Mouse (Mus musculus) left cerebral cortex, postnatal 4 days (tissue): ENCODE measurements around the gene Cd33. TPM values are rescaled to one million over a fixed set of nuclear protein-coding genes. Genes with fewer than 3 reads are reported as not detected.

Experiments used
- DNase-seq: peaks from one replicate; pipeline ENCODE4 v3.0.0-alpha.2; 2022
- intact Hi-C: fragments of 180-260 bp; cut with DNase I; formaldehyde crosslinking; loops from one replicate; pipeline ENCODE4 v1.15.1; 2025
- total RNA-seq, 2 experiments: library from RNA; stranded (reverse); gene quantifications; 2 replicates each; pipeline ENCODE4 v1.2.3; 2021

Cd33 gene
- total RNA-seq, 2 experiments from 2014 or later, result 2.3 to 2.5 TPM

- peak; percentile 48 for DNase-seq
These were observed 25.9 kb downstream of the Cd33 start for GRCm38 (mm10) chr7:43518341-43518740.

DNA sequence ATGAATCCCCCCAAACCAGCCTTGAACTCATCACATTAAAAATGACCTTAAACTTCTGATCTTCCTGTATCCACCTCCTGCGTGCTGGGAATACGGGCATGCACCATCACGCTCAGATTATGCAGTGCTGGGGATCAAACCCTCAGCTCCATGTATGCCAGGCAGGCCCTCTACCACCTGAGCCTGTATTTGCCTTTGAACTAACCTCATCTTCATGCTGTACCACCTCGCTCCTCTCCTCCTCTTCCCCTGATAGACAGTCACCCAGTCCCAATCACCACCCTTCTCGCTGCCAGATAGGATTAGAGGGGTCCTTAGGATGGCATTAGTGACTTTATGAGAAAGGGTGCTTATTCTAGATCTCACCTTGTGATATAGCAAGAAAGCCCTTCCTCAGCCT lies 29.2 kb downstream of the Cd33 start:
- DNase-seq, result no peak
- intact Hi-C loops, result no loop called here

More at GRCm38 (mm10) chr7:43518341-43518740, 25.9 kb downstream of the Cd33 start:
- intact Hi-C loops, result no loop called here

- no peak for DNase-seq
- intact Hi-C loops, result no loop called here
These were observed 31.7 kb downstream of the Cd33 start for GRCm38 (mm10) chr7:43512519-43512918.

DNA sequence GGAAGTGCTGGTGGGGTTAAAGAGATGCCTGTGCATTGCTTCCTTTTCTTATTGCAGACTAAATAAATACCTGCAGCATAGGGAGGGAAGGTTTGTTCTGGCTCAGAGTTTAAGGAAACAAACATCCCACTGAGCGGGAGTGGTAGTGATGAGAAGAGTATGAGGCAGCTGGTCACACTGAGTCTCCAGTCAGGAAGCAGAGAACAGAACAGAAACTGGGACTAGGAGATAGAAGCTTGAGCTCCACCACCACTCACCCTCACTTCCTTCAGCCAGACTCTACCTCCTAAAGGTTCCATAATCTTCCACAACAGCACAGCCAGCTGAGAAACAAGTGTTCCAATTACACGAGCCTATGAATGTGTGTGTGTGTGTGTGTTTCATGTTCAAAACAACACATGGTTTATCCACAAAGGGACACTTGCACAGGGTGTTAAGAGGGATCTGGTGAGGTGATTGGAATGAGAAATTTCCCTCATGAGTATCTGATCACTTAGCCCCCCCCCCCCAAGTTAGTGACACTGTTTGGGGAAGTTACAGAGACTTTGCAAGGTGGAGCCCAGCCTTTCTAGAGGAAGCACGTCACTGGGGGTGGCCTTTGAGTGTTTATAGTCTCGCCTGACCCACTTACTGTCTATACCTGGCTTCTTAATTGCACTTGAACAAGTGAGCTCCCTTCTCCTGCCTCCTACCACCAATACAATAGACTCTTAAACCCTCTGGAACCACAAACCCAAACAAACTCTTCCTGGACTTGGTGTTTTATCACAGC lies 32.3 kb downstream of the Cd33 start:
- no peak for DNase-seq
- intact Hi-C loops, result no loop called here

DNA sequence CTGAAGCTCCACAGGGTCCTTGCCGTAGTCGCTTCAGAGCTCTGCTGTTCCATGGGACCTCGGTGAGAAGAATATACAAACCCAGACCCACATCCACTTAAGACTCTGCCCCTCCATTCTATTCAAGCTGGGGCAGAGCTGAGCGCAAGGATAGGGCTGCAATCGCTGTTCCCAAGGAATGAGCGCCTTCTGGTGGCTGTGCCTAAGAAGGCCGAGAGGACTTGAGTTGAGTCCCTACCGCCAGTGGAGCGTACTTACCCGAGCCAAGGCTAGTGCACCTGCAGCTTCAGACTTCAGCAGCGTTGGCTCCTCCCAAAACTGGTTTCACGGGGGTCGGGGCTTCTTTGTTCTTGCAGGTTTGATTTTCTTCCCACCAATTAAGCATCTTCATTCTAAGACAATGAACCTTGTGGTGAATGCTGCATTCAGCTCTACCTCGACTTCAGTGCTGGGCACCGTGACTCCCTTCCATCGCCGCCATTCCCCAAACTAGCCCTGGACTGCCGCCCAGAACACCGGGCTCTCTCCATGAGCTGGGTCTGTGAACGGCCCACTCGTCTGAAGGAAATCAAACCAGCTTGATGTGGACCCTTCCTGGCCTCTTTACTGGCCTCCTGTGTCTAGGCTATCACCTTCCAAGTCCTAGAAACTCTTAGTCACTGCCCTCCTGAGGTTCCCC lies 48.7 kb downstream of the Cd33 start:
- intact Hi-C loops, result no loop called here
- DNase-seq, result peak; percentile 78

DNA sequence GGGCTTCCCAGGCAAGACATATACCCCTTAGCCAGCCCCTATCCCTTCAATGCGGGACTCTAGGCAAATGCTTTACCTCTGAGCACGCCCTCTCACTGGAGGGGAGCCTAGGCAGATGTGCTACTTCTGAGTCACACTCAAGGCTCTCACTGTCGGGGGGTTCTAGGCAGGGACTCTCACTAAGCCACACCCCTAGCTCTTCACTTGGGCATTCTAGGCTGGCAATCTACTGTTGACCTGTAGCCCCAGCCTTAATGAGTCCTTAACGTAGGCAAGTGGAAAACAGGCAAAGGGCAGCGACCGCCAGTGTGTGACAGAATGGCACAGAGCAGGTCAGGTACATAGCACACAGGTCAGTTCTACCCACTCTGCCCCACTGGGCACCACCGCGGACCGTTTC lies 53.4 kb downstream of the Cd33 start:
- DNase-seq, result no peak
- intact Hi-C loops, result no loop called here

DNA sequence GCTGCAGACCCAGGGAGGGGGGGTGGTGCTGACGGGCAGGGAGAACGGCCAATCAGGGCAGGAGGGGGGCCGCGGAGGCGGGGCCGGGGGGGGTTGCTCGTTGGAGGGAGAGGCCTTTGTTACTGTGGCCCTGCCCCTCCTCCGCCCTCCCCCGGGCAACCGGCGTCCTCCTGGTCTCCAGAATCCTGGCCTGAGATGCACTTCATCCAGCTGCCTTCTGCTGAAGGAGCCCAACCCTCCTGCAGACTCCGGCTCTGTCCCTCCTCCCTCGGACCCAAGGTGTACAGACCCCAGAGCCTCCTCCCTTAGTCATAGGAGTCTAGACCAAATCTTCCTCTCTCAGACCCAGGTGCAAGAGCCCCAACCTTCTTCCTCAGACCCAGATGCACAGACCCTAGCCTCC lies 54.0 kb downstream of the Cd33 start:
- peak; percentile 93 for DNase-seq
- intact Hi-C loops, result no loop called here

DNA sequence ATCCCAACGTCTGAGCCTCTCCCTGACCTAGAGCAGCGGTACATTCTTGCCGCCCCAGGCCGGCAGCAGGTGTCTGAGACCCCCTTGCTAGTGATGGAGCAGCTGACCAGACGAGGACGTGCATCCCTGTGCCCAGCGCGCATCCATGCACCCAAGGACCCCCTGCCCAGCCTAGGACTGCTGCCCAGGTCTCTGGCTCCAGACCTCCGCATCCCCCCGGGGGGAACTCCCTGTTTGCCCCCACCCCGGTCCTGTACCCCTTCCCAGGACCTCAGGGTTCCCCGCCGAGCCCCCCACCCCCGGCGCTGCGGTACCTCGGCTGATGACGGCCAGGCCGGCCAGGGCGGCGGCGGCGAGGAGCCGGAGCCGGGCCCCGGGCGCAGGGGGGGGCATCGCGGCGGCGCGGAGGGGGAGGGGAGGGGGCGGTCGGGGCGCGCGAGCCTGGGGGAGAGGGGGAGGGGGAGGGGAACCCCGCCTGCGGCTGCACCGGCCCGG lies 54.5 kb downstream of the Cd33 start, which contains the start of gene Iglon5:
TSS of gene Iglon5 (minus strand) at position 445 of the 495 bp plus-strand sequence.
- intact Hi-C loops, result no loop called here
- peak; percentile 48 for DNase-seq

DNA sequence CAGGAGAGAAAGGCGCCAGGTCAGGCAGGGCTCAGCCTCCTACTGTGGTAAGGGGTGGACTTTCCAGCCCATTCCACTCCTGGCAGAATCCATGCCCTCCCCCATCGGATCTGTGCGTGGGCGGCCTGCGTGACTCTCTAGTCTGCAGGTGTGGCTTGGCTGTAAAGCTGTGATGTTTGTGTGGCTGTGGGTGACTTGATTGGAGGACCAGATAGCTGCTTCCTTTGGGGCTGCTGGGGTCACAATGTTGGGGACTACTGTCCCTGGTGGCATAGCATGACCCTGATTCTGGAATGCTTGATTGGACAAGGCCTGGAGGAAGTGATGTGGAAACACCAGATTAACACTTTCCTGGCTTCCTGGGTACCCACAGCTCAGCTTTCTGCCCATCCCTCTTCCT lies 55.6 kb downstream of the Cd33 start:
- intact Hi-C loops, result no loop called here
- DNase-seq, result no peak

- DNase-seq, result no peak
- intact Hi-C loops, result no loop called here
These were observed 61.0 kb downstream of the Cd33 start for GRCm38 (mm10) chr7:43483236-43483635.

- intact Hi-C loops, result no loop called here
- DNase-seq, result peak; percentile 86
These were observed 62.0 kb downstream of the Cd33 start for GRCm38 (mm10) chr7:43482090-43482716.

DNA sequence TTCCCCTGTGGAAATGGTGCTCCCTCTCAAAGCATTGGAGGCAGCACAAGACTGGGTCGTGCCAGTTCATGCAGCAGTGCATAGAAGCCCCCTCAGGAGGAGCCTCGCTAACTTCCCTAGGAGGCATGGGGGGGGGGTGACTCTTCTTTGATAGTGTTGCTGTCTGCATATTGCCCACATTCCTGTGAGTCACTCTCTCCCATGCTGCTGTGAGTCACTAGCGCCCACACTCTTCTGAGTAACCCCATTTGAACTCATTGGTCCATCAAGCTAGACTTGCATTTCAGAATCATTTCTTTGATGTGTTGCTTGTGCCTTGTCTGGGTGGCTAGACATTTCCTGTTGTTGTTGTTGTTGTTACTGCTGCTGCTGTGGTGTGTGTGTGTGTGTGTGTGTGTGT lies 63.0 kb downstream of the Cd33 start:
- intact Hi-C loops, result no loop called here
- DNase-seq, result no peak

GRCm38 (mm10) chr7:43476376-43476775 lies 67.9 kb downstream of the Cd33 start:
- intact Hi-C loops, result no loop called here
- DNase-seq, result no peak

DNA sequence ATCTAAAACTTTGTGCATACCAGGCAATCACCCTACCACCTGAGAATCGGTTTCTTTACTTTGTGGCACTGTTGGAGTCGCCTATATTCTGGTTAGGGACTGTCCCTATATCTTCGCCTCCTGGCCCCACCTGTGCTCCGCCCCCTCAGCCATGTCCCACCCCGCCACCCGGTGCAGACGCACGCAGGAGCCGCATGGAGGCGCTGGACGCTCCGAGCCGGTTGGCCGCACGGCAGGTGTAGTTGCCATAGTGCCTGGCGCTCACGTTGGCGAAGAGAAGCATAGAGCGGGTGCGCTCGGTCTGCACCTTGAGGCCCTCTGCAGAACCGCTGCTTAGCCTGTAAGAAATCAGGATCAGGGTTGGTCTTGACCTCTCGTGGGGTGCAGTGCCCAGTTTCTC lies 68.5 kb downstream of the Cd33 start:
- intact Hi-C loops, result no loop called here
- no peak for DNase-seq

Other genes starting within 250 kb of the Cd33 start
- 10 to 100 TPM; 26.3 to 27.8 TPM for gene Zfp715, start 231.1 kb downstream of the Cd33 start, total RNA-seq
- under 1 TPM; 0.16 to 0.26 TPM for gene Siglecf, start 193.1 kb downstream of the Cd33 start, total RNA-seq
- gene Siglecg, start 136.2 kb downstream of the Cd33 start, total RNA-seq, result not detected
- not detected for gene Lim2, start 116.8 kb downstream of the Cd33 start, total RNA-seq
- not detected for gene Nkg7, start 107.4 kb downstream of the Cd33 start, total RNA-seq
- gene Cldnd2, start 103.6 kb downstream of the Cd33 start, total RNA-seq, result not detected
- 10 to 100 TPM; 44.7 to 47.5 TPM for gene Etfb, start 100.3 kb downstream of the Cd33 start, total RNA-seq
- gene Gm45233, start 100.3 kb downstream of the Cd33 start, total RNA-seq, result 1 to 10 TPM in 1 of 2 experiments, not detected in 1; 2.1 TPM
- 1 to 10 TPM; 5.4 to 7.5 TPM for gene Vsig10l, start 81.3 kb downstream of the Cd33 start, total RNA-seq
- gene Iglon5, start 54.4 kb downstream of the Cd33 start, total RNA-seq, result 10 to 100 TPM; 57.1 to 59.1 TPM
- not detected for gene 4931406B18Rik, start 38.5 kb downstream of the Cd33 start, total RNA-seq
- 1 to 10 TPM; 7.5 to 9.7 TPM for gene Zfp658, start 17.8 kb upstream of the Cd33 start, total RNA-seq
- gene Zfp719, start 35.2 kb upstream of the Cd33 start, total RNA-seq, result 10 to 100 TPM; 18.5 to 19.9 TPM
- gene Zfp819, start 62.7 kb upstream of the Cd33 start, total RNA-seq, result under 1 TPM in 1 of 2 experiments, not detected in 1; 0.34 TPM
- under 1 TPM in 1 of 2 experiments, not detected in 1; 0.24 TPM for gene Ceacam18, start 90.3 kb upstream of the Cd33 start, total RNA-seq
- gene Siglece, start 115.7 kb upstream of the Cd33 start, total RNA-seq, result under 1 TPM; 0.24 to 0.80 TPM
- gene Ctu1, start 127.6 kb upstream of the Cd33 start, total RNA-seq, result 10 to 100 TPM; 20.8 to 22.5 TPM
- under 1 TPM in 1 of 2 experiments, not detected in 1; 0.28 TPM for gene Klk14, start 146.0 kb upstream of the Cd33 start, total RNA-seq
- gene Klk13, start 168.1 kb upstream of the Cd33 start, total RNA-seq, result not detected
- not detected for gene Klk12, start 224.5 kb upstream of the Cd33 start, total RNA-seq
- gene Klk11, start 230.2 kb upstream of the Cd33 start, total RNA-seq, result not detected
- gene Klk10, start 236.6 kb upstream of the Cd33 start, total RNA-seq, result not detected
- gene Klk9, start 247.5 kb upstream of the Cd33 start, total RNA-seq, result not detected